Mouse (Mus musculus) forebrain, postnatal 0 days (tissue): Measurements from ENCODE around the gene OR5BS1P. TPM values are rescaled to one million over a fixed set of nuclear protein-coding genes. Genes with fewer than 3 reads are reported as not detected.
"Not testable (repeated sequence)": the region's sequence is repeated elsewhere in the genome, so short reads cannot be mapped to it uniquely, and the experiment has no call there.

Experiments
- ATAC-seq: fragments of 200-750 bp; cut with Nextera tagmentation; 2 replicates; pipeline ENCODE4 v1.8.0; 2017; ENCODE audit warnings: mild to moderate bottlenecking, moderate library complexity
- DNase-seq: peaks from one replicate; pipeline ENCODE4 v3.0.0-alpha.2; 2015
- H3K27ac ChIP-seq: fragments of 300-500 bp; sonication (generic); 2 replicates; pipeline ENCODE4 v1.5.1; 2014; ENCODE audit warnings: low read depth, mild to moderate bottlenecking, antibody characterized with exemption, low read length, moderate library complexity, mixed read lengths
- H3K27me3 ChIP-seq: fragments of 300-500 bp; sonication (generic); 2 replicates; pipeline ENCODE4 v1.6.1; 2014; ENCODE audit warnings: mild to moderate bottlenecking, low read length, mixed read lengths; ENCODE audit not compliant: insufficient read depth
- H3K36me3 ChIP-seq: fragments of 300-500 bp; sonication (generic); 2 replicates; pipeline ENCODE4 v1.6.1; 2014; ENCODE audit warnings: mild to moderate bottlenecking, moderate library complexity; ENCODE audit not compliant: insufficient read depth
- H3K4me1 ChIP-seq: fragments of 300-500 bp; sonication (generic); 2 replicates; pipeline ENCODE4 v1.6.1; 2014; ENCODE audit warnings: antibody characterized with exemption; ENCODE audit not compliant: insufficient read depth
- H3K4me2 ChIP-seq: fragments of 300-500 bp; sonication (generic); 2 replicates; pipeline ENCODE4 v1.6.1; 2014; ENCODE audit warnings: low read depth, mild to moderate bottlenecking, moderate library complexity
- H3K4me3 ChIP-seq: fragments of 300-500 bp; sonication (generic); 2 replicates; pipeline ENCODE4 v1.5.1; 2014; ENCODE audit warnings: low read depth, low read length, mixed read lengths
- H3K9ac ChIP-seq: fragments of 300-500 bp; sonication (generic); 2 replicates; pipeline ENCODE4 v1.6.1; 2014; ENCODE audit warnings: mild to moderate bottlenecking
- H3K9me3 ChIP-seq: fragments of 300-500 bp; sonication (generic); 2 replicates; pipeline ENCODE4 v1.6.1; 2016; ENCODE audit warnings: low read length
- CTCF ChIP-seq: sonication (generic); IDR thresholded peaks from 2 replicates; pipeline ENCODE4 v1.5.1; 2016; ENCODE audit warnings: antibody characterized with exemption, control low read depth, low read depth
- WGBS: fragments of 180-500 bp; shearing (Covaris S2); extraction: QIAGEN DNeasy Blood & Tissue Kit; methylation state at CpG from one replicate; pipeline ENCODE4 v1.1.7; 2014; 5-methylcytosine and 5-hydroxymethylcytosine counted together
- polyA plus RNA-seq: library from polyadenylated mRNA; unstranded; fragments of >200 nt; fragmentation: Nextera tagmentation; extraction: Ambion mirVana; gene quantifications from 2 replicates; pipeline ENCODE4 v1.2.1, GENCODE M21; 2015
- total RNA-seq: library from RNA; depleted of rRNA; stranded (reverse); fragments of >200 nt; gene quantifications from 2 replicates; pipeline ENCODE4 v1.2.3, GENCODE M21; 2014

The OR5BS1P gene
- total and polyA plus RNA-seq, 2 experiments from 2014 or later: not detected

GRCm38 (mm10) chr15:98506253-98506957 lies 36.7 kb downstream of the OR5BS1P start:
- Histone ChIP-seq H3K9me3 (no peaks in the 10 kb centered on the region), H3K27ac (no peak overlapping the region), H3K4me3 (no peak overlapping the region), H3K27me3 (no peaks in the 10 kb centered on the region), H3K9ac (no peak overlapping the region), H3K4me1 (no peaks in the 10 kb centered on the region), H3K36me3 (no peaks in the 10 kb centered on the region), H3K4me2 (no peak overlapping the region)
- 80% methylated on average over 9 of the region's 9 CpGs for WGBS
- ATAC-seq (no peak), DNase-seq (no peak)
- no peak for TF ChIP-seq CTCF

- WGBS: 93% methylated on average over 6 of the region's 6 CpGs
- no peak overlapping the region for H3K27ac ChIP-seq
- no peaks in the 10 kb centered on the region for H3K27me3 ChIP-seq
- ATAC-seq: no peak
- H3K36me3 ChIP-seq: no peaks in the 10 kb centered on the region
- no peaks in the 10 kb centered on the region for H3K4me1 ChIP-seq
- no peak overlapping the region for H3K4me3 ChIP-seq
- DNase-seq: no peak
- TF ChIP-seq CTCF: no peak
- H3K9me3 ChIP-seq: no peaks in the 10 kb centered on the region
- H3K4me2 ChIP-seq: no peak overlapping the region
- no peak overlapping the region for H3K9ac ChIP-seq
Measured at GRCm38 (mm10) chr15:98507321-98507720, 37.6 kb downstream of the OR5BS1P start.

GRCm38 (mm10) chr15:98509387-98509786 lies 39.7 kb downstream of the OR5BS1P start:
- H3K4me1 ChIP-seq: no peaks in the 10 kb centered on the region
- ATAC-seq (no peak), DNase-seq (no peak)
- TF ChIP-seq CTCF: no peak
- no peaks in the 10 kb centered on the region for H3K27me3 ChIP-seq
- H3K9me3 ChIP-seq: no peaks in the 10 kb centered on the region
- WGBS: 65% methylated on average over 2 of the region's 2 CpGs
- no peak overlapping the region for H3K4me3 ChIP-seq
- no peak overlapping the region for H3K27ac ChIP-seq
- H3K9ac ChIP-seq: no peak overlapping the region
- H3K36me3 ChIP-seq: no peaks in the 10 kb centered on the region
- no peak overlapping the region for H3K4me2 ChIP-seq

GRCm38 (mm10) chr15:98510438-98511385 lies 41.0 kb downstream of the OR5BS1P start:
- no peaks in the 10 kb centered on the region for H3K36me3 ChIP-seq
- TF ChIP-seq CTCF: peak; percentile 84
- peak; percentile 79 for DNase-seq
- H3K9me3 ChIP-seq: no peaks in the 10 kb centered on the region
- ATAC-seq: peak; percentile 64
- H3K4me1 ChIP-seq: no peaks in the 10 kb centered on the region
- H3K9ac ChIP-seq: no peak overlapping the region
- no peaks in the 10 kb centered on the region for H3K27me3 ChIP-seq
- H3K4me2 ChIP-seq: peak overlapping the region; percentile 42
- peak overlapping the region; percentile 11; the same call in 1 of the 2 replicates for H3K4me3 ChIP-seq
- WGBS: 29% methylated on average over 25 of the region's 25 CpGs
- H3K27ac ChIP-seq: no peak overlapping the region

GRCm38 (mm10) chr15:98511386-98511928 lies 41.8 kb downstream of the OR5BS1P start:
- no peaks in the 10 kb centered on the region for H3K27me3 ChIP-seq
- no peak overlapping the region for H3K9ac ChIP-seq
- H3K4me2 ChIP-seq: no peak overlapping the region
- DNase-seq: no peak
- H3K4me3 ChIP-seq: no peak overlapping the region
- 45% methylated on average over 13 of the region's 13 CpGs for WGBS
- no peaks in the 10 kb centered on the region for H3K4me1 ChIP-seq
- no peak for TF ChIP-seq CTCF
- H3K9me3 ChIP-seq: no peaks in the 10 kb centered on the region
- no peak for ATAC-seq
- H3K36me3 ChIP-seq: no peaks in the 10 kb centered on the region
- no peak overlapping the region for H3K27ac ChIP-seq

- DNase-seq: no peak
- Histone ChIP-seq H3K9ac (no peak overlapping the region), H3K4me2 (no peak overlapping the region), H3K9me3 (no peaks in the 10 kb centered on the region), H3K36me3 (0 out of 2 replicates have a peak, but pooled peaks cover under 1% of the 10 kb centered on the region), H3K27me3 (no peaks in the 10 kb centered on the region), H3K4me3 (no peak overlapping the region), H3K27ac (no peak overlapping the region), H3K4me1 (no peaks in the 10 kb centered on the region)
- no peak for TF ChIP-seq CTCF
- WGBS: 68% methylated on average over 8 of the region's 8 CpGs
- ATAC-seq: no peak
Measured at GRCm38 (mm10) chr15:98512232-98512631, 42.5 kb downstream of the OR5BS1P start.

GRCm38 (mm10) chr15:98512799-98513321 lies 43.2 kb downstream of the OR5BS1P start:
- H3K4me1 ChIP-seq: no peaks in the 10 kb centered on the region
- 69% methylated on average over 17 of the region's 17 CpGs for WGBS

GRCm38 (mm10) chr15:98513676-98514075 lies 44.0 kb downstream of the OR5BS1P start:
- not testable (repeated sequence) for DNase-seq, H3K27me3 ChIP-seq, ATAC-seq, H3K9me3 ChIP-seq, H3K4me1 ChIP-seq, H3K4me2 ChIP-seq, H3K27ac ChIP-seq, H3K9ac ChIP-seq, H3K4me3 ChIP-seq
- H3K36me3 ChIP-seq: peaks cover 13% of the 10 kb centered on the region
- 64% methylated on average over 3 of the region's 3 CpGs for WGBS

More at GRCm38 (mm10) chr15:98512799-98513321, 43.2 kb downstream of the OR5BS1P start:
- no peak for ATAC-seq
- no peak overlapping the region for H3K4me3 ChIP-seq
- no peaks in the 10 kb centered on the region for H3K27me3 ChIP-seq
- DNase-seq: no peak
- peaks cover 5% of the 10 kb centered on the region for H3K36me3 ChIP-seq
- no peak for TF ChIP-seq CTCF
- H3K27ac ChIP-seq: no peak overlapping the region
- H3K4me2 ChIP-seq: no peak overlapping the region
- no peaks in the 10 kb centered on the region for H3K9me3 ChIP-seq
- no peak overlapping the region for H3K9ac ChIP-seq
